Mouse (Mus musculus) liver, embryonic 14.5 days (tissue): ENCODE data around the gene Camsap3. TPM values are rescaled to one million over a fixed set of nuclear protein-coding genes. Genes with fewer than 3 reads are reported as not detected.

Experiments used
- ATAC-seq: fragments of 200-750 bp; cut with Nextera tagmentation; 2 replicates; pipeline ENCODE4 v1.8.0; 2017; ENCODE audit warnings: moderate number of reproducible peaks, mild to moderate bottlenecking, moderate library complexity; ENCODE audit not compliant: insufficient read depth
- DNase-seq, 3 experiments: peaks; one replicate each; pipeline ENCODE4 v3.0.0-alpha.2; 2012 to 2013; ENCODE audit warnings: low read depth in 3 of 3, low spot score in 3 of 3
- H3K27ac ChIP-seq: fragments of 300-500 bp; sonication (generic); 2 replicates; pipeline ENCODE4 v1.5.1; 2014; ENCODE audit warnings: moderate library complexity, mild to moderate bottlenecking, control low read depth, inconsistent platforms
- H3K27me3 ChIP-seq: fragments of 300-500 bp; sonication (generic); 2 replicates; pipeline ENCODE4 v1.6.1; 2014; ENCODE audit warnings: mild to moderate bottlenecking, low read length, moderate library complexity; ENCODE audit not compliant: control insufficient read depth, insufficient read depth
- H3K36me3 ChIP-seq: fragments of 300-500 bp; sonication (generic); replicated peaks from 2 replicates; pipeline ENCODE4 v1.6.1; 2014; ENCODE audit warnings: low read depth; ENCODE audit not compliant: control insufficient read depth, insufficient read depth
- H3K4me1 ChIP-seq, 2 experiments: fragments of 200-500 bp in 1 of 2; fragments of 300-500 bp in 1 of 2; sonication (generic) in 1 of 2; replicated peaks; 2 replicates each; pipeline ENCODE4 v1.6.1; 2012 to 2014; ENCODE audit warnings: antibody characterized with exemption in 1 of 2, inconsistent platforms in 1 of 2, low read length in 1 of 2; ENCODE audit not compliant: control insufficient read depth in 2 of 2, insufficient read depth in 2 of 2
- H3K4me2 ChIP-seq: fragments of 300-500 bp; sonication (generic); 2 replicates; pipeline ENCODE4 v1.6.1; 2014; ENCODE audit warnings: low read depth, mild to moderate bottlenecking, control low read depth, moderate library complexity
- H3K4me3 ChIP-seq, 2 experiments: fragments of 200-500 bp in 1 of 2; fragments of 300-500 bp in 1 of 2; sonication (generic) in 1 of 2; 2 replicates each; pipeline ENCODE4 v1.5.1; 2012 to 2014; ENCODE audit warnings: low read depth in 2 of 2, low read length in 2 of 2, mild to moderate bottlenecking in 2 of 2, control low read depth in 1 of 2, inconsistent platforms in 1 of 2, moderate library complexity in 1 of 2; ENCODE audit not compliant: insufficient read depth in 1 of 2
- H3K9ac ChIP-seq: fragments of 300-500 bp; sonication (generic); replicated peaks from 2 replicates; pipeline ENCODE4 v1.6.1; 2014; ENCODE audit warnings: mild to moderate bottlenecking, control low read depth, moderate library complexity
- H3K9me3 ChIP-seq: fragments of 300-500 bp; sonication (generic); 2 replicates; pipeline ENCODE4 v1.6.1; 2016; ENCODE audit warnings: low read length, mixed read lengths; ENCODE audit not compliant: control insufficient read depth
- CTCF ChIP-seq: IDR thresholded peaks from 2 replicates; pipeline ENCODE4 v1.5.1; 2016; ENCODE audit warnings: antibody characterized with exemption, low read depth, control low read depth
- EP300 ChIP-seq: IDR thresholded peaks from 2 replicates; pipeline ENCODE4 v1.6.1; 2016; ENCODE audit warnings: antibody characterized with exemption, low read depth
- WGBS: fragments of 180-500 bp; shearing (Covaris S2); extraction: QIAGEN DNeasy Blood & Tissue Kit; methylation state at CpG from one replicate; pipeline ENCODE4 v1.1.7; 2014; ENCODE audit not compliant: insufficient replicate concordance; 5-methylcytosine and 5-hydroxymethylcytosine counted together
- polyA plus RNA-seq, 2 experiments: library from polyadenylated mRNA; depleted of rRNA in 1 of 2; stranded (reverse) in 1 of 2; unstranded in 1 of 2; fragments of >200 nt; fragmentation: Nextera tagmentation in 1 of 2; extraction: Ambion mirVana in 1 of 2; gene quantifications; 2 replicates each; pipeline versions ENCODE4 v1.2.1 to v1.2.3; 2012 to 2014

Gene Camsap3
- polyA plus RNA-seq, 2 experiments = 1.7 to 2.2 TPM

DNA sequence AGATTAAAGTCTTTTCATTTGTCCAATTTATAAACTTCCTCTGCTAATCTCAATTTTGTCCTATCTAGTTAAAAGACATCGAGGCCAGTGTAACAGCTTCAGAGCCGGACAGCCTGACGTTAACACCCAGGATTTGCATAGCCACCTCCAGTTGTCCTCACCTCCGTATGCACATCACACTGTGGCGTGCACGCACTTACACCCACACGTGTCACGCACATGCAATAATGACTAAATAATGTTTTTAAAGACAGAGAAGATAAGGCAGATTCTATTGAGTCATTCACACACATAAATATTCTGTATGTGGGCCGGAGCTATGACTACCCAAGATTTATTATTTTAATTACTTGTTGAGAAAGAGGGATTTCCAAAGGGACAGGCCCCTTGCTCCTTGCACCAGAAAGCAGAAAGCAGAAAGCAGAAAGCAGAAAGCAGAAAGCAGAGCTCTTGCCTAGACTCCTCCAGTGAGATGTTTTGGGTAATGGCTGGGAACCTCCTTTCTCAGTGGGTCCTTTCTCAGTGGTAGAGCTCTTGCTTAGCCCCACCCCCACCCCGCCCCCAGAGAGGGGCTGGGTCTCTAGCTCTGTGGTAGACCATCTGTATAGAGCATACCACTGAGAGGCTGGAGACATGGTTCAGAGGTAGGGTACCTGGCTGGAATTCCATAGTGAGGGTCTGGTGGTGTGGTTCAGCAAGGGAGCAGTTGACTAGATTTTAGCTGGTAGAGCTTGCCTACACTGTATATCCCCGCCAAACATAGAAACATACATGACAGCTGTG, 67.8 kb downstream of the Camsap3 start:
- no peaks in the 10 kb centered on the region for H3K9me3 ChIP-seq
- H3K4me3 ChIP-seq = no peak overlapping the region
- H3K36me3 ChIP-seq = no peaks in the 10 kb centered on the region
- H3K4me2 ChIP-seq = no peak overlapping the region
- peaks cover 0 to 2% of the 10 kb centered on the region in 2 experiments; a peak in 1 of 4 replicates for H3K4me1 ChIP-seq
- TF ChIP-seq EP300 (no peak), CTCF (no peak)
- H3K27me3 ChIP-seq = no peaks in the 10 kb centered on the region
- DNase-seq (no peak), ATAC-seq (no peak)
- no peak overlapping the region for H3K27ac ChIP-seq
- WGBS = 63% methylated on average over 11 of the region's 11 CpGs
- no peak overlapping the region for H3K9ac ChIP-seq

DNA sequence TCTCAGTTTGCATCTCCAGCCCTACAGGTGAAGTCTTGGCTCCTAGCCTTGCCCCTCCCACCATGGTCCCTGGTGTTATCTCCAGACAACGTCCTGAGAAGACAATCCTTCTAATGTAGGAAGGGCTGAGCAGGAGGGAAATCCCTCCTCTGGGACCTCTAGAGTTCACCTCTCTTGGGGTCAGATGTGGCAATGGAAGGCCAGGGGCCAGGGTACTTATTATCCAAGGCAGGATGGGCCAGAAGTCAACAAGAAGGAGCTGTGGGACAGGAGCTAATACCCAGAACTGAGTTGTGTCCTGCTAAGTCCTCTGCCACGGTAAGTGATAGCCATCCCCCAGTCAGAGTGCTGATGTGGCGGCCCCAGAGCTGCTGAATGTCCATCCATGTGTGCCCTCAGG, 68.4 kb downstream of the Camsap3 start, which contains the start of gene Retn:
Gene Retn, plus strand, starts transcription at position 245 of the 400 bp plus-strand sequence.
- 50% methylated on average over 3 of the region's 3 CpGs for WGBS
- H3K36me3 ChIP-seq = no peaks in the 10 kb centered on the region
- H3K4me1 ChIP-seq = peaks cover 0 to 2% of the 10 kb centered on the region in 2 experiments; a peak in 1 of 4 replicates
- no peaks in the 10 kb centered on the region for H3K9me3 ChIP-seq
- H3K4me3 ChIP-seq = no peak within 1 kb of the TSS
- H3K27ac ChIP-seq = no peak within 1 kb of the TSS
- no peaks in the 10 kb centered on the region for H3K27me3 ChIP-seq
- no peak within 1 kb of the TSS for H3K9ac ChIP-seq
- TF ChIP-seq EP300 (no peak), CTCF (no peak)
- DNase-seq = no peak
- no peak within 1 kb of the TSS for H3K4me2 ChIP-seq
- no peak for ATAC-seq

DNA sequence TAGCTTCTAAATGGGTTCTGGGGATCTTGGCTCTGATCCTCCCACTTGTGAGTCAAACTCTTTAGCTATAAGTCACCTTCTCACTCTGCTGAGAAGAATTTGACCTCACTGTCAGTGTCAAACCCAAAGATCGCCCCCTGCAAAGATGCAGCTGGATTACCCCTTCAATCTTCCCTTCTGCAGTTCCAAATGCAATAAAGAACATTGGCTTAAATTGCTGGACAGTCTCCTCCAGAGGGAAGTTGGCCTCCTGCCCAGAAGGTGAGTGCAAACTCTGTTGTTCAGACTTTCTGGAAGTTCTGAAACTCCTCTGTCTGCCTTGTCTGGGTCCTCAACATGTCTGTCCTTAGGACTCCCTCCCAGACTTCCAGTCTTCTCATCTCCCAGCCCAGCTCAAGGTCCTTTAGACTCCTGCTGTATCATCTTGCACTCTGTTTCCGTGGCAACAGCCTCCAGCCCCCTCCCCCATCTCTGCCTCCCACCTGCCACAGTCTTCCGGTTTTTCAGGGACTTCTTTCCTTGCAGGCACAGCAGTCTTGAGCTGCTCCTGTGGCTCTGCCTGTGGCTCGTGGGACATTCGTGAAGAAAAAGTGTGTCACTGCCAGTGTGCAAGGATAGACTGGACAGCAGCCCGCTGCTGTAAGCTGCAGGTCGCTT, 69.8 kb downstream of the Camsap3 start:
- Histone ChIP-seq H3K36me3 (no peaks in the 10 kb centered on the region), H3K27ac (no peak overlapping the region), H3K9ac (no peak overlapping the region), H3K27me3 (no peaks in the 10 kb centered on the region), H3K9me3 (no peaks in the 10 kb centered on the region), H3K4me1 (peaks cover 0 to 2% of the 10 kb centered on the region in 2 experiments; a peak in 1 of 4 replicates), H3K4me2 (no peak overlapping the region), H3K4me3 (no peak overlapping the region)
- WGBS = 19% methylated on average over 7 of the region's 7 CpGs
- no peak for DNase-seq
- ATAC-seq = no peak
- TF ChIP-seq EP300 (no peak), CTCF (no peak)

Other genes starting within 250 kb of the Camsap3 start
- gene A430078G23Rik, start 233.9 kb upstream of the Camsap3 start, polyA plus RNA-seq (2012; rRNA removed) = 0.31 and 0.33 TPM in 2 replicates
- gene A430078G23Rik, start 233.9 kb upstream of the Camsap3 start, polyA plus RNA-seq (2014; fragmentation: Nextera tagmentation; extraction: Ambion mirVana) = 0.36 and 0.85 TPM in 2 replicates
- gene Arhgef18, start 194.3 kb upstream of the Camsap3 start, polyA plus RNA-seq (2012; rRNA removed) = 3.4 and 3.6 TPM in 2 replicates
- 2.0 and 2.5 TPM in 2 replicates for gene Arhgef18, start 194.3 kb upstream of the Camsap3 start, polyA plus RNA-seq (2014; fragmentation: Nextera tagmentation; extraction: Ambion mirVana)
- 2.5 and 3.1 TPM in 2 replicates for gene Pex11g, start 119.6 kb upstream of the Camsap3 start, polyA plus RNA-seq (2012; rRNA removed)
- 2.7 and 3.5 TPM in 2 replicates for gene Pex11g, start 119.6 kb upstream of the Camsap3 start, polyA plus RNA-seq (2014; fragmentation: Nextera tagmentation; extraction: Ambion mirVana)
- gene Tex45, start 116.4 kb upstream of the Camsap3 start, polyA plus RNA-seq (2012; rRNA removed) = 0.05 TPM in 1 of 2 replicates, not detected in the other
- gene Tex45, start 116.4 kb upstream of the Camsap3 start, polyA plus RNA-seq (2014; fragmentation: Nextera tagmentation; extraction: Ambion mirVana) = 0.10 TPM in 1 of 2 replicates, not detected in the other
- gene Zfp358, start 94.2 kb upstream of the Camsap3 start, polyA plus RNA-seq (2012; rRNA removed) = 4.8 and 6.8 TPM in 2 replicates
- gene Zfp358, start 94.2 kb upstream of the Camsap3 start, polyA plus RNA-seq (2014; fragmentation: Nextera tagmentation; extraction: Ambion mirVana) = 1.7 and 2.0 TPM in 2 replicates
- 26.1 and 31.6 TPM in 2 replicates for gene Mcoln1, start 86.8 kb upstream of the Camsap3 start, polyA plus RNA-seq (2012; rRNA removed)
- 12.6 and 13.8 TPM in 2 replicates for gene Mcoln1, start 86.8 kb upstream of the Camsap3 start, polyA plus RNA-seq (2014; fragmentation: Nextera tagmentation; extraction: Ambion mirVana)
- 12.1 and 14.2 TPM in 2 replicates for gene Pnpla6, start 71.9 kb upstream of the Camsap3 start, polyA plus RNA-seq (2012; rRNA removed)
- gene Pnpla6, start 71.9 kb upstream of the Camsap3 start, polyA plus RNA-seq (2014; fragmentation: Nextera tagmentation; extraction: Ambion mirVana) = 6.5 and 9.6 TPM in 2 replicates
- gene C330021F23Rik, start 19.3 kb upstream of the Camsap3 start, polyA plus RNA-seq (2012; rRNA removed) = 2.7 and 3.0 TPM in 2 replicates
- gene C330021F23Rik, start 19.3 kb upstream of the Camsap3 start, polyA plus RNA-seq (2014; fragmentation: Nextera tagmentation; extraction: Ambion mirVana) = 2.5 and 4.0 TPM in 2 replicates
- 24.1 and 27.1 TPM in 2 replicates for gene Xab2, start 34.0 kb downstream of the Camsap3 start, polyA plus RNA-seq (2012; rRNA removed)
- gene Xab2, start 34.0 kb downstream of the Camsap3 start, polyA plus RNA-seq (2014; fragmentation: Nextera tagmentation; extraction: Ambion mirVana) = 22.2 and 25.9 TPM in 2 replicates
- 7.9 and 32.5 TPM in 2 replicates for gene Pet100, start 34.3 kb downstream of the Camsap3 start, polyA plus RNA-seq (2012; rRNA removed)
- 113 and 117 TPM in 2 replicates for gene Pet100, start 34.3 kb downstream of the Camsap3 start, polyA plus RNA-seq (2014; fragmentation: Nextera tagmentation; extraction: Ambion mirVana)
- not detected in 2 replicates for gene Pcp2, start 38.3 kb downstream of the Camsap3 start, polyA plus RNA-seq (2012; rRNA removed)
- 0.19 TPM in 1 of 2 replicates, not detected in the other for gene Pcp2, start 38.3 kb downstream of the Camsap3 start, polyA plus RNA-seq (2014; fragmentation: Nextera tagmentation; extraction: Ambion mirVana)
- 55.5 and 61.7 TPM in 2 replicates for gene Stxbp2, start 43.7 kb downstream of the Camsap3 start, polyA plus RNA-seq (2012; rRNA removed)
- 37.7 and 44.6 TPM in 2 replicates for gene Stxbp2, start 43.7 kb downstream of the Camsap3 start, polyA plus RNA-seq (2014; fragmentation: Nextera tagmentation; extraction: Ambion mirVana)
- not detected in 2 replicates for gene Retn, start 68.5 kb downstream of the Camsap3 start, polyA plus RNA-seq (2012; rRNA removed)
- gene Retn, start 68.5 kb downstream of the Camsap3 start, polyA plus RNA-seq (2014; fragmentation: Nextera tagmentation; extraction: Ambion mirVana) = not detected in 2 replicates
- 1.4 and 1.9 TPM in 2 replicates for gene Mcemp1, start 78.5 kb downstream of the Camsap3 start, polyA plus RNA-seq (2012; rRNA removed)
- gene Mcemp1, start 78.5 kb downstream of the Camsap3 start, polyA plus RNA-seq (2014; fragmentation: Nextera tagmentation; extraction: Ambion mirVana) = 3.1 and 3.7 TPM in 2 replicates
- 0.90 and 1.4 TPM in 2 replicates for gene Fcor, start 85.1 kb downstream of the Camsap3 start, polyA plus RNA-seq (2012; rRNA removed)
- 3.1 and 3.5 TPM in 2 replicates for gene Fcor, start 85.1 kb downstream of the Camsap3 start, polyA plus RNA-seq (2014; fragmentation: Nextera tagmentation; extraction: Ambion mirVana)
- gene Trappc5, start 89.0 kb downstream of the Camsap3 start, polyA plus RNA-seq (2012; rRNA removed) = 11.0 and 13.1 TPM in 2 replicates
- 11.5 and 12.1 TPM in 2 replicates for gene Trappc5, start 89.0 kb downstream of the Camsap3 start, polyA plus RNA-seq (2014; fragmentation: Nextera tagmentation; extraction: Ambion mirVana)
- 0.01 TPM in 1 of 2 replicates, not detected in the other for gene Fcer2a, start 106.9 kb downstream of the Camsap3 start, polyA plus RNA-seq (2012; rRNA removed)
- gene Fcer2a, start 106.9 kb downstream of the Camsap3 start, polyA plus RNA-seq (2014; fragmentation: Nextera tagmentation; extraction: Ambion mirVana) = 0.05 TPM in 1 of 2 replicates, not detected in the other
- 2.8 and 3.5 TPM in 2 replicates for gene Clec4g, start 133.4 kb downstream of the Camsap3 start, polyA plus RNA-seq (2012; rRNA removed)
- gene Clec4g, start 133.4 kb downstream of the Camsap3 start, polyA plus RNA-seq (2014; fragmentation: Nextera tagmentation; extraction: Ambion mirVana) = 3.6 and 4.2 TPM in 2 replicates
- gene Cd209a, start 161.7 kb downstream of the Camsap3 start, polyA plus RNA-seq (2012; rRNA removed) = 0.04 and 0.11 TPM in 2 replicates
- gene Cd209a, start 161.7 kb downstream of the Camsap3 start, polyA plus RNA-seq (2014; fragmentation: Nextera tagmentation; extraction: Ambion mirVana) = 0.21 TPM in 1 of 2 replicates, not detected in the other